Mouse (Mus musculus): ENCODE measurements around the gene Olfr943.

Olfr943 gene

DNA sequence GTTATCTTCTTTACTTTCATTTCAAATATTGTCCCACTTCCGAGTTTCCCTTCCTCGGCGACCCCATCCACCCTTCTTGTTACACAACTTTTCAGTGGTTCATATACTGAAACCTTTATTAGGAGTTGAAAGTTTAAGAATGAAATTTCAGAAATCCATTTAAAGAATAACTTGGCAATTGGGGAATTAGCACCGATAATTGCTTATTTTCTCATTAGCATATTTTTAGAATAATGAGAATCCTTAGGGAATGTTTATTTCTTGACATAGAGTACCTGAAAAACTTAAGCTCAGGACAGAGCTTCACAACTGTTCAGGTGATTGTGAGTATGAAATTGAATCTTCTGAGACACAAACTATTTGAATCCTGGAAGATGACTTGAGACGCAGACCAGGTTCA is at the start of gene Olfr943:
Gene Olfr943 (plus strand): TSS at position 301 of the 400 bp plus-strand sequence.
- DNase-seq: no peak

DNA sequence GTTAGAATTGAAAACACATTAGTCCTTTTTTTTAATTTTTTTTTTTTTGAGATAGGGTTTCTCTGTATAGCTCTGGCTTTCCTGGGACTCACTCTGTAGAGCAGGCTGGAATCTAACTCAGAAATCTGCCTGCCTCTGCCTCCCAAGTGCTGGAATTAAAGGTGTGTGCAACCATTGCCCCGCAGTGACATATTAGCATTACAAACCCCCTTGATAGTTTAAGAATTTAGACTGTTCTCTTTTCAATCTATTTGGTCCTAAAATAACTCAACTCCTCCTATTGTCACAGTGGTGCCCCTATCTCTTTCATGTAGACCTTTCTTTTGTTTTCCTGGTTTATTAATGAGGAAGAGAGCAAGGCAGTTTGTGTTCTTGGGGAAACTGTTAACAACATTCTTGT is 38.8 kb upstream of the Olfr943 start:
- no peak for DNase-seq

DNA sequence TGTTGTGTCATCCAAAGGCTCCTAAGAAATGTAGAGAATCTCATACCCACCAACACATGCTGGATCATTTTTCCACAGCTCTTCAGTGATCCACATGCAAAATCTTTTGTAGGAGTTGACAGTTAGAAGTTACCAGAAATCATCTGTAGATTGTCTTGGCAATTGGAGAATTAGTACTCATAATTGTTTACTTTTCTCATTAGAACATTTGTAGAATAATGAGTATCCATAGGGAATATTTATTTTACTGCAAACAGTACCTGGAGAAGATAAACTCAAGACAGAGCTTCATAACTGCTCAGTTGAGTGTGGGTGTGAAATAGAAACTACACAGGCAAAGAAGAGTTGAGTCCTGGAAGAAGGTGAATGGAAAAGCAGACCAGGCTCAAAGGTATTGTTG is 38.3 kb upstream of the Olfr943 start, which contains the start of gene Olfr27:
Gene Olfr27 (plus strand): TSS at position 301 of the 400 bp plus-strand sequence.
- no peak for DNase-seq

- no peak for DNase-seq
These were observed 13.7 kb upstream of the Olfr943 start for GRCm38 (mm10) chr9:39152401-39152800.

GRCm38 (mm10) chr9:39201620-39202019 is 35.5 kb downstream of the Olfr943 start, which contains the start of gene Olfr944:
Gene Olfr944, plus strand, starts transcription at chr9:39201920.
- DNase-seq: no peak
